Mouse (Mus musculus): Measurements from ENCODE around the gene Glra1. TPM values are rescaled to one million over a fixed set of nuclear protein-coding genes. Genes with fewer than 3 reads are reported as not detected.

Gene Glra1
- total and polyA plus RNA-seq, 2 experiments: not detected

DNA sequence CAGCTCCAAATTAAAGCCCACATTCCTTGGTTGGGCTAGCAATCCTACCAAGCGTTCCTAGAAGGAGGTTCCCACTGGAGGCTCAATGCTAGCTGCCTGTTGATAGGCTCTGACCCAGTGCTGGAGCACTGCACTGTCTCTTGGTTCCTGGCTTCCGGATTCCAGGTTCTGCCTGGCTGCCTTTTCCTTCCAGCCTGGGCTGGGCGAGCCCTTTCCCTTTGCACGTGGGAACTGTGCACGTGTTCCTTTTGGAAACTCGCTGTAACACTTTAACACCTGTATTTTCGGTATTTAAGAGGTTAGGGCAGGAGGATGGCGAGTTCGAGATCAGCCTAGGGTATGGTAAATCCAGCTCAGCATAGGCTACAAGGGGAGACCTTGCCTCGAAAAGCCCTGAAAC lies 140.0 kb downstream of the Glra1 start:
- peaks cover 16% of the 10 kb centered on the region for H3K4me1 ChIP-seq (ENCODE audit: control insufficient read depth, insufficient read depth, low read length)
- H3K4me3 ChIP-seq (ENCODE audit: insufficient read depth, low read depth, low read length): no peak overlapping the region
- H3K9ac ChIP-seq (ENCODE audit: low read depth, low read length): peak overlapping the region; percentile 71; the same call in 1 of the 2 replicates
- DNase-seq (ENCODE audit: extremely low read depth, low read depth, low spot score): peak; percentile 91
- H3K27me3 ChIP-seq (ENCODE audit: control insufficient read depth, insufficient read depth, low read length): no peaks in the 10 kb centered on the region
- peak overlapping the region; percentile 90 for H3K27ac ChIP-seq (replicated peaks; ENCODE audit: insufficient read depth, low read depth, low read length)
- H3K79me2 ChIP-seq (ENCODE audit: control insufficient read depth, insufficient read depth, low read length): peaks cover 11% of the 10 kb centered on the region
- TF ChIP-seq CTCF (IDR thresholded peaks at IDR 0.05; ENCODE audit: low read depth, low read length) (no peak), POLR2A (IDR thresholded peaks at IDR 0.05; ENCODE audit: extremely low read depth, insufficient read depth, low read length) (no peak)
- 16% methylated on average over 10 of the region's 10 CpGs for WGBS
- no peaks in the 10 kb centered on the region for H3K36me3 ChIP-seq (ENCODE audit: control insufficient read depth, insufficient read depth, low read length)

DNA sequence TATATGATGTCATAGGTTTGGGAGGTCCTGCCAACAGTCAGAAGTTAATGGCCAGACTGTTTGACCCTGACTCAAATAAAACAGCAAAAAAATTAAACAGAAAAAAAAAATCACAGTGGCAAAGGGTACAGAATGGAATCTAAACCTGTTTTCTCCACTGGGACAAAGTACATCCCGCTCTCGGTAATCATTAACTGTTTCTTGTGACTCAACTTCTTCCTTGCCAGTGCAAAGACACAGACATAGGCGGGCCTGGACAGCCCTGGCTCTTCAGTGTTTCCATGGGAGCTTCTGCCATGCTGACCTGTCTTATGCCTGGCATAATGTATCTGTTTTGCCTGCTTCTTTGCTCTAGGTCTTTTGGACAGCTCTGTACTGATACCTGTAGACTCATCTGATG lies 142.8 kb downstream of the Glra1 start:
- TF ChIP-seq POLR2A (IDR thresholded peaks at IDR 0.05; ENCODE audit: extremely low read depth, insufficient read depth, low read length): no peak
- no peak for TF ChIP-seq CTCF (IDR thresholded peaks at IDR 0.05; ENCODE audit: low read depth, low read length)
- Histone ChIP-seq H3K27me3 (ENCODE audit: control insufficient read depth, insufficient read depth, low read length) (no peaks in the 10 kb centered on the region), H3K36me3 (ENCODE audit: control insufficient read depth, insufficient read depth, low read length) (no peaks in the 10 kb centered on the region), H3K9ac (ENCODE audit: low read depth, low read length) (peak overlapping the region; percentile 37; the same call in 1 of the 2 replicates), H3K4me3 (ENCODE audit: insufficient read depth, low read depth, low read length) (no peak overlapping the region), H3K27ac (replicated peaks; ENCODE audit: insufficient read depth, low read depth, low read length) (peak overlapping the region; percentile 85), H3K4me1 (ENCODE audit: control insufficient read depth, insufficient read depth, low read length) (peaks cover 16% of the 10 kb centered on the region), H3K79me2 (ENCODE audit: control insufficient read depth, insufficient read depth, low read length) (peaks cover 13% of the 10 kb centered on the region)
- DNase-seq (ENCODE audit: extremely low read depth, low read depth, low spot score): peak; percentile 98
- 21% methylated on average over 3 of the region's 3 CpGs for WGBS

GRCm38 (mm10) chr11:55464707-55465106 lies 143.3 kb downstream of the Glra1 start:
- no peak overlapping the region for H3K9ac ChIP-seq (ENCODE audit: low read depth, low read length)
- no peaks in the 10 kb centered on the region for H3K27me3 ChIP-seq (ENCODE audit: control insufficient read depth, insufficient read depth, low read length)
- peak overlapping the region; percentile 39 for H3K27ac ChIP-seq (replicated peaks; ENCODE audit: insufficient read depth, low read depth, low read length)
- peaks cover 17% of the 10 kb centered on the region for H3K4me1 ChIP-seq (ENCODE audit: control insufficient read depth, insufficient read depth, low read length)
- WGBS: 41% methylated on average over 10 of the region's 10 CpGs
- peak; percentile 68 for DNase-seq (ENCODE audit: extremely low read depth, low read depth, low spot score)
- no peak overlapping the region for H3K4me3 ChIP-seq (ENCODE audit: insufficient read depth, low read depth, low read length)
- peaks cover 10% of the 10 kb centered on the region for H3K79me2 ChIP-seq (ENCODE audit: control insufficient read depth, insufficient read depth, low read length)
- TF ChIP-seq POLR2A (IDR thresholded peaks at IDR 0.05; ENCODE audit: extremely low read depth, insufficient read depth, low read length) (no peak), CTCF (IDR thresholded peaks at IDR 0.05; ENCODE audit: low read depth, low read length) (no peak)
- no peaks in the 10 kb centered on the region for H3K36me3 ChIP-seq (ENCODE audit: control insufficient read depth, insufficient read depth, low read length)

Other genes with a start within 250 kb of the Glra1 start
- 28.0 and 41.7 TPM in 2 replicates for gene Sparc, start 185.0 kb downstream of the Glra1 start, total RNA-seq (2014; rRNA removed)
- 110 and 128 TPM in 2 replicates for gene Sparc, start 185.0 kb downstream of the Glra1 start, polyA plus RNA-seq (2012; rRNA removed)
- gene Atox1, start 147.0 kb downstream of the Glra1 start, total RNA-seq (2014; rRNA removed): 220 and 227 TPM in 2 replicates
- 358 and 464 TPM in 2 replicates for gene Atox1, start 147.0 kb downstream of the Glra1 start, polyA plus RNA-seq (2012; rRNA removed)
- 15.7 and 19.5 TPM in 2 replicates for gene G3bp1, start 138.5 kb downstream of the Glra1 start, total RNA-seq (2014; rRNA removed)
- gene G3bp1, start 138.5 kb downstream of the Glra1 start, polyA plus RNA-seq (2012; rRNA removed): 13.6 and 14.0 TPM in 2 replicates